Mouse (Mus musculus): ENCODE data around the gene Casp7. TPM values are rescaled to one million over a fixed set of nuclear protein-coding genes. Genes with fewer than 3 reads are reported as not detected.

Casp7 gene
- polyA plus RNA-seq, 1 experiment from 2014 or later, result 10.6 TPM

GRCm38 (mm10) chr19:56391307-56392046, 5.5 kb upstream of the Casp7 start:
- peak overlapping the region; percentile 50 for H3K9ac ChIP-seq (ENCODE audit: low read depth, low read length)
- no peaks in the 10 kb centered on the region for H3K36me3 ChIP-seq (ENCODE audit: control insufficient read depth, insufficient read depth)
- no peaks in the 10 kb centered on the region for H3K27me3 ChIP-seq (ENCODE audit: control insufficient read depth, insufficient read depth, low read depth, low read length)
- 21% methylated on average over 6 of the region's 6 CpGs for WGBS (ENCODE audit: insufficient replicate concordance)
- no peaks in the 10 kb centered on the region for H3K9me3 ChIP-seq (replicated peaks; ENCODE audit: control insufficient read depth, low read length)
- peak overlapping the region; percentile 34 for H3K4me3 ChIP-seq (ENCODE audit: low read depth, low read length)
- peaks cover 59% of the 10 kb centered on the region for H3K4me1 ChIP-seq (ENCODE audit: control insufficient read depth, low read depth, low read length)
- peak overlapping the region; percentile 56 for H3K4me2 ChIP-seq (ENCODE audit: low read depth, low read length)
- H3K27ac ChIP-seq (ENCODE audit: low read length), result peak overlapping the region; percentile 93
- ATAC-seq (ENCODE audit: low read depth), result peak; percentile 100

- Histone ChIP-seq H3K36me3 (ENCODE audit: control insufficient read depth, insufficient read depth) (no peaks in the 10 kb centered on the region), H3K27ac (ENCODE audit: low read length) (no peak overlapping the region), H3K4me2 (ENCODE audit: low read depth, low read length) (no peak overlapping the region), H3K4me1 (ENCODE audit: control insufficient read depth, low read depth, low read length) (peaks cover 71% of the 10 kb centered on the region), H3K9ac (ENCODE audit: low read depth, low read length) (no peak overlapping the region), H3K4me3 (ENCODE audit: low read depth, low read length) (no peak overlapping the region), H3K9me3 (replicated peaks; ENCODE audit: control insufficient read depth, low read length) (no peaks in the 10 kb centered on the region), H3K27me3 (ENCODE audit: control insufficient read depth, insufficient read depth, low read depth, low read length) (no peaks in the 10 kb centered on the region)
- no peak for ATAC-seq (ENCODE audit: low read depth)
- WGBS (ENCODE audit: insufficient replicate concordance), result 50% methylated on average over 9 of the region's 9 CpGs
Observed at GRCm38 (mm10) chr19:56393311-56393866, 3.5 kb upstream of the Casp7 start.

GRCm38 (mm10) chr19:56395183-56395935, 1.6 kb upstream of the Casp7 start:
- 67% methylated on average over 16 of the region's 16 CpGs for WGBS (ENCODE audit: insufficient replicate concordance)
- H3K27ac ChIP-seq (ENCODE audit: low read length), result no peak overlapping the region

GRCm38 (mm10) chr19:56396227-56396626, 702 bp upstream of the Casp7 start:
- Histone ChIP-seq H3K4me2 (ENCODE audit: low read depth, low read length) (peak overlapping the region; percentile 90), H3K27ac (ENCODE audit: low read length) (peak overlapping the region; percentile 83), H3K4me1 (ENCODE audit: control insufficient read depth, low read depth, low read length) (peaks cover 68% of the 10 kb centered on the region), H3K36me3 (ENCODE audit: control insufficient read depth, insufficient read depth) (no peaks in the 10 kb centered on the region), H3K9ac (ENCODE audit: low read depth, low read length) (peak overlapping the region; percentile 87), H3K9me3 (replicated peaks; ENCODE audit: control insufficient read depth, low read length) (no peaks in the 10 kb centered on the region), H3K27me3 (ENCODE audit: control insufficient read depth, insufficient read depth, low read depth, low read length) (no peaks in the 10 kb centered on the region), H3K4me3 (ENCODE audit: low read depth, low read length) (peak overlapping the region; percentile 83)
- WGBS (ENCODE audit: insufficient replicate concordance), result 12% methylated on average over 12 of the region's 12 CpGs
- ATAC-seq (ENCODE audit: low read depth), result no peak

More at GRCm38 (mm10) chr19:56395183-56395935, 1.6 kb upstream of the Casp7 start:
- ATAC-seq (ENCODE audit: low read depth), result no peak
- H3K27me3 ChIP-seq (ENCODE audit: control insufficient read depth, insufficient read depth, low read depth, low read length), result no peaks in the 10 kb centered on the region
- H3K4me1 ChIP-seq (ENCODE audit: control insufficient read depth, low read depth, low read length), result peaks cover 73% of the 10 kb centered on the region
- no peak overlapping the region for H3K4me2 ChIP-seq (ENCODE audit: low read depth, low read length)
- no peak overlapping the region for H3K4me3 ChIP-seq (ENCODE audit: low read depth, low read length)
- no peaks in the 10 kb centered on the region for H3K9me3 ChIP-seq (replicated peaks; ENCODE audit: control insufficient read depth, low read length)
- no peak overlapping the region for H3K9ac ChIP-seq (ENCODE audit: low read depth, low read length)
- no peaks in the 10 kb centered on the region for H3K36me3 ChIP-seq (ENCODE audit: control insufficient read depth, insufficient read depth)

GRCm38 (mm10) chr19:56397663-56398527, 966 bp downstream of the Casp7 start:
- Histone ChIP-seq H3K4me3 (ENCODE audit: low read depth, low read length) (peak overlapping the region; percentile 83), H3K36me3 (ENCODE audit: control insufficient read depth, insufficient read depth) (no peaks in the 10 kb centered on the region), H3K4me2 (ENCODE audit: low read depth, low read length) (peak overlapping the region; percentile 90), H3K27ac (ENCODE audit: low read length) (peak overlapping the region; percentile 83), H3K9me3 (replicated peaks; ENCODE audit: control insufficient read depth, low read length) (no peaks in the 10 kb centered on the region), H3K4me1 (ENCODE audit: control insufficient read depth, low read depth, low read length) (peaks cover 54% of the 10 kb centered on the region), H3K9ac (ENCODE audit: low read depth, low read length) (peak overlapping the region; percentile 87), H3K27me3 (ENCODE audit: control insufficient read depth, insufficient read depth, low read depth, low read length) (no peaks in the 10 kb centered on the region)
- ATAC-seq (ENCODE audit: low read depth), result no peak
- 13% methylated on average over 11 of the region's 11 CpGs for WGBS (ENCODE audit: insufficient replicate concordance)

GRCm38 (mm10) chr19:56398528-56398795, 1.5 kb downstream of the Casp7 start:
- H3K4me1 ChIP-seq (ENCODE audit: control insufficient read depth, low read depth, low read length), result peaks cover 50% of the 10 kb centered on the region
- H3K27ac ChIP-seq (ENCODE audit: low read length), result peak overlapping the region; percentile 83; the same call in 1 of the 2 replicates
- no peaks in the 10 kb centered on the region for H3K9me3 ChIP-seq (replicated peaks; ENCODE audit: control insufficient read depth, low read length)
- no peak for ATAC-seq (ENCODE audit: low read depth)
- H3K9ac ChIP-seq (ENCODE audit: low read depth, low read length), result no peak overlapping the region
- H3K4me2 ChIP-seq (ENCODE audit: low read depth, low read length), result 0 out of 2 replicates have a peak overlapping the region, but pooled peaks have one; percentile 90
- H3K36me3 ChIP-seq (ENCODE audit: control insufficient read depth, insufficient read depth), result no peaks in the 10 kb centered on the region
- H3K4me3 ChIP-seq (ENCODE audit: low read depth, low read length), result no peak overlapping the region
- no peaks in the 10 kb centered on the region for H3K27me3 ChIP-seq (ENCODE audit: control insufficient read depth, insufficient read depth, low read depth, low read length)

- no peak overlapping the region for H3K9ac ChIP-seq (ENCODE audit: low read depth, low read length)
- no peaks in the 10 kb centered on the region for H3K27me3 ChIP-seq (ENCODE audit: control insufficient read depth, insufficient read depth, low read depth, low read length)
- peak; percentile 65 for ATAC-seq (ENCODE audit: low read depth)
- peaks cover 6% of the 10 kb centered on the region; the same call in 1 of the 2 replicates for H3K36me3 ChIP-seq (ENCODE audit: control insufficient read depth, insufficient read depth)
- WGBS (ENCODE audit: insufficient replicate concordance), result 29% methylated on average over 14 of the region's 14 CpGs
- H3K27ac ChIP-seq (ENCODE audit: low read length), result no peak overlapping the region
- no peak overlapping the region for H3K4me3 ChIP-seq (ENCODE audit: low read depth, low read length)
- no peaks in the 10 kb centered on the region for H3K9me3 ChIP-seq (replicated peaks; ENCODE audit: control insufficient read depth, low read length)
- H3K4me1 ChIP-seq (ENCODE audit: control insufficient read depth, low read depth, low read length), result peaks cover 39% of the 10 kb centered on the region
- 0 out of 2 replicates have a peak overlapping the region, but pooled peaks have one; percentile 10 for H3K4me2 ChIP-seq (ENCODE audit: low read depth, low read length)
Observed at GRCm38 (mm10) chr19:56400200-56400599, 3.3 kb downstream of the Casp7 start.

- Histone ChIP-seq H3K9me3 (replicated peaks; ENCODE audit: control insufficient read depth, low read length) (no peaks in the 10 kb centered on the region), H3K36me3 (ENCODE audit: control insufficient read depth, insufficient read depth) (peaks cover 6% of the 10 kb centered on the region; the same call in 1 of the 2 replicates), H3K4me3 (ENCODE audit: low read depth, low read length) (no peak overlapping the region), H3K4me1 (ENCODE audit: control insufficient read depth, low read depth, low read length) (peaks cover 24% of the 10 kb centered on the region), H3K9ac (ENCODE audit: low read depth, low read length) (no peak overlapping the region), H3K27ac (ENCODE audit: low read length) (no peak overlapping the region), H3K27me3 (ENCODE audit: control insufficient read depth, insufficient read depth, low read depth, low read length) (no peaks in the 10 kb centered on the region), H3K4me2 (ENCODE audit: low read depth, low read length) (no peak overlapping the region)
- no peak for ATAC-seq (ENCODE audit: low read depth)
- WGBS (ENCODE audit: insufficient replicate concordance), result 91% methylated on average over 6 of the region's 6 CpGs
Observed at GRCm38 (mm10) chr19:56401864-56402263, 4.9 kb downstream of the Casp7 start.

Data from liver, embryonic 16.5 days (tissue).